Mouse (Mus musculus): ENCODE measurements around the gene Epha8. TPM values are rescaled to one million over a fixed set of nuclear protein-coding genes. Genes with fewer than 3 reads are reported as not detected.

Gene Epha8
- 2.8 TPM in 1 of 2 replicates, not detected in the other for polyA plus RNA-seq (2012; rRNA removed; ENCODE audit: low replicate concordance)

DNA sequence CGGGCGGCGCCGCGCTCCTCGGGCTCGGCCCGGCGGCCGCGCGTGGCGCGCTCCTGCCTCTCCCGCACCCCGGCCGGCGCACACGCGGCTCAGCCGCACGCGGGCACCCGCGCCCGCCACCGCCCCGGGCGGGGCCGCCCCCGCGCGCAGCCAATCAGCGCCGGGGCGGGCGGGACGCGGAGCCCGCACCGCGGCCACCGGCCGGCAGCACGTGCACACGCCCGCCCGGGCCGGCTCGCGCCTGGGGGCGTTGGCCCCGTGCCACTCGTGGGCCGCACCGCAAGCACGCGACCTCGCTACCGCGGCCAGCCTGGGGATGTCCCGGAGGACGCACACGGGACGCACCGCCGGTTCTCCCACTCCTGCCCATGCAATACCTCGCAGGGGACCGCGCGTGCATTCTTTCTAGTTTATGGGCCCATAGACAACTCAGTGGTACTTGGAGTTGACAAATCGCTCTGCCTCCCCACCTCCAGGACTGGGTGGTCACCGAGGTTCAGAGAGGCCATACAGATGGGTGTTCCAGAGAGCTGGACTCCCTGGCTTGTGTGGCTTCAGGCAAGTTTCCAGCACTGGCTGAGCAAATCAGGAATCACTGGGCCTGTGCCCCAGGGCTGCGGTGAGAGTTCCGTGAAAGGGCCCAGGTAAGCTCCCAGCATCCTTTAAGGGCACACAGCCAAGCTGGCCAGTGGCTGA is at the start of gene Epha8:
Gene Epha8, minus strand, starts transcription at position 66 of the 696 bp plus-strand sequence.

DNA sequence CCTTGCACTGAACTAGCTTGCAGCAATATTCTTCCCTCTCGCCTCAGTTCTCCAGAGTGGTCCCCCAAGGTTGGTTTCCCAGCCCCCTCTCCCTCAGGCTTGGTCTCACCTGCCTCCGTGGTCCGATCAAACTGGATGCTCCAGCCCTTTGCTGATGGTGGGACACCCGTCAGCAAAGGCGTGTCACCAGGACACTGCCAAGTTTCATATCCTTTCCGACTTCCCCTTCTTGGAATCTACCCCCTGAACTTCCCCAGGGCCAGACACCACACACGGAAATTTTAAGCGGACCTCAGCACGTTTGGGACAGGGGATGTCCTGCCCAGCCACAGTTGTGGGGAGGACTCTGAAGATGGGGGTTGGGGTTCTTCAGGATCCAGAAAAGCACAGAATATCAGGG is 58.0 kb downstream of the Epha8 start, which contains the start of gene C1qa:
Gene C1qa, minus strand, starts transcription at position 167 of the 400 bp plus-strand sequence.

DNA sequence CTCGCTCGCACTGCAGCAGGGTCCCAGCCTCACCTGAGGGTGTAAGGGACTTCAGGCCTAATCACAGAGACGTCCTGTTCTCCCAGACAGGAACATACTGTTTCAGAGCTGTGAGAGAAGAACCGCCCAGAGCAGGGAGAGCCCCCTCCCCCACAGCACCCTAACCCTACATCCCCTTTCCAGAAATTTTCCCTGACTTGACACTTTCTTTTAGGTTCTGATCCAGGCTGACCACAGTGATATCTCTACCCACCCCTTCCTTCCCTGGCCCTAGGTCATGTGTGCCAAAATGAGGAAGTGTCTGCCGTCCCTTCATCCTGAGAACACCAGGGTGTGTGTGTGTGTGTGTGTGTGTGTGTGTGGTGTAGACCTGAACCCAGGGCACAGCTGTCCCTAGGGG is 63.8 kb downstream of the Epha8 start, which contains the start of gene C1qc:
Gene C1qc, minus strand, starts transcription at position 255 of the 400 bp plus-strand sequence.

DNA sequence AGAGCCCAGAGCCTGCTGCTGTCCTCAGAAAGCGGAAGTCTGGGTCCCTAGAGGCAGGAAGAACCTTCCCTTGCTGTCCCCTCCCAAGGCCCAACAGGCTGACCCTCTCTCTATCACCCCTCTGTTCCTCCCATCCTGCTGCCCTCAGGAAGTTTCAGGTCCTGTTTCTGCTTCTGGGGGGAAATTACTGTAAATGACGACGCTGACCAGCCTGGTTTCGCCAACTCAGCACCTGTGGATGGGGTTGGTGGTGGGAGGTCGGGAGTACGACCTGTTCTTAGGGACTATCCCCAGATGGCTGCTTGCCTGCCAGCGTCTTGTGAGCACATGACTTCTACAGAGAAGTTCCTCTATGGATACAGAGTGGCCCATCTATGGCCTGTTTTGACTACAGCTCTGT is 70.5 kb downstream of the Epha8 start, which contains the start of gene C1qb:
Gene C1qb, minus strand, starts transcription at position 87 of the 400 bp plus-strand sequence.

Other genes with a start within 250 kb of the Epha8 start
- 28.6 and 78.8 TPM in 2 replicates for gene Ephb2, start 120.8 kb downstream of the Epha8 start, polyA plus RNA-seq (2012; rRNA removed; ENCODE audit: low replicate concordance)
- 252 and 358 TPM in 2 replicates for gene C1qb, start 70.6 kb downstream of the Epha8 start, polyA plus RNA-seq (2012; rRNA removed; ENCODE audit: low replicate concordance)
- 222 and 299 TPM in 2 replicates for gene C1qc, start 63.8 kb downstream of the Epha8 start, polyA plus RNA-seq (2012; rRNA removed; ENCODE audit: low replicate concordance)
- gene C1qa, start 58.0 kb downstream of the Epha8 start, polyA plus RNA-seq (2012; rRNA removed; ENCODE audit: low replicate concordance): 161 and 229 TPM in 2 replicates
- gene Zbtb40, start 92.0 kb upstream of the Epha8 start, polyA plus RNA-seq (2012; rRNA removed; ENCODE audit: low replicate concordance): 6.9 and 15.0 TPM in 2 replicates

All from subcutaneous adipose tissue, adult 2 months (tissue).